Mouse (Mus musculus) heart, postnatal 4 days (tissue): Measurements from ENCODE around the gene Slco2b1. TPM values are rescaled to one million over a fixed set of nuclear protein-coding genes. Genes with fewer than 3 reads are reported as not detected.

Source experiments
- DNase-seq: peaks from one replicate; pipeline ENCODE4 v3.0.0; 2021
- total RNA-seq, 2 experiments: library from RNA; stranded (reverse); gene quantifications; 2 replicates each; pipeline ENCODE4 v1.2.3; 2021

Slco2b1 gene
- total RNA-seq, 2 experiments from 2014 or later, result 4.0 to 4.2 TPM

DNA sequence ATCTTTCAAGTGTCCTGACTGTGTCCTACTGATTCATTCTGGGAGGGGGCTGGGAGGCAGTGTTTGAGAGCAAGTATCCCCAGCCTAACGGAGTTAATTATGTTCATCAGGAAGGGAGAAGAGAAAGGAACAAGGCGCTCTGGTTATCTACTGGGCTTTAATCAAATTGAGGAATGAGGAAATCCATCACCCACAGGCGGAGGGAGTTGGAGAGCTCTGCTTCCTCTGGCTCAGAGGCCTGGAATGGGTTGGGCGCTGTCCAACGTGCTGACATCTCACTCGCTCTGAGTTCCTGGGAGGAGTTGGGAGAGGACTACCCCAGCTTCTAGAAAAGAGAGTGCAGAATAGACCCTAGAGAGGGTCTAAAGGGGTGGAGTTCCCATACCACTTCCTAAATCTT lies 62.5 kb downstream of the Slco2b1 start:
- peak; percentile 86 for DNase-seq

DNA sequence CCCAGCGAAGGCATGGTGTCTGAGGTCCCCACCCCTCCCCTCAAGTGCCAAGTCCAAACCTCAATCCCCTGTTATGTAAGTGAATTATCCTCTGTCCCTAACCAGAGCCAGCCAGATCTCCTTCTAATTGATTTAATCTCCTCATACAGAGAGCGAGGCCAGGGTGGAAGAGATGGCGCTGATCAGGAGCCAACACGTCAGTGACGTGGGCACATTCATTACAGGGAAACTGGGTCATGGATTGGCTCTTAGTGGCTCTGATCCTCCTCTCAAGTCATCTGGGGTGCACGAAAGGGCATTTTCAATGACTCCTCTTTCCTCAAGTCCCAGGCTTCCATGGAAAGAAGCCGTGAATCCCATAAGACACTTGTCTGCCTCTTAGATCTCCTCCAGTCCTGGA lies 66.4 kb downstream of the Slco2b1 start:
- no peak for DNase-seq

- no peak for DNase-seq
Observed at GRCm38 (mm10) chr7:99642078-99642477, 69.1 kb downstream of the Slco2b1 start.

- peak; percentile 45 for DNase-seq
Observed at GRCm38 (mm10) chr7:99641245-99641644, 69.9 kb downstream of the Slco2b1 start.

DNA sequence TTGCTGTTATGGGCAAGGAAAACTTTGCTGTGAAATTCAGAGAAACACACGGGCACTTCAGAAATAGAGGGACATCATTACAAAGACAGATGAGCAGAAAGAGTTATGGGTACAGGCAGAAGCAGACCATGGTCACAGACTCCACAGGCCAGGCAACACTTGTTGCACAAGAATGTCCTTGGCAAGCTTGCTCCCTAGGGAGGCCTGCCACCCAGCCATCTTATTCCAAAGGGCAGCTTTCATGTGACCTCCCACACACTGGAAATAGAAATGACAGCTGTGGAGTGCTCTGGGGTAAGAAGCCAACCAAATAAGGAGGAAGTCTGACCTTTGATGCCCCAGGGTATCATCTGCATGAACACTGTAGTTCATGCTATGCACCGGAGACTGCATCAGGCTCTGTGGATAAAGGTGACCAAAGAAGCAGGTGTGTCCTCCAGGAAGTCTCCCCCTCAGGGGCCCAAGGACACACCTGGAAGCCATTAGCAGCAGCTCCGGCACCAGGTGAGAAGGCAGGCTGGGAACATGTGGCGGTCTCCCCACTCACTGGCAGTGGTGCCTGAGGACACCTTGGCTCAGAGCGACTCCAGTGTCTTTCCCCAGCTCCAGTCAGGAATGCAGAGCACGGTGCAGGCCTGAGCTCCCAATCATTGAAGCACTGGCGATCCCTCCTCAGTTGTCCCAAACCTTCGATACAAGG lies 77.0 kb downstream of the Slco2b1 start:
- no peak for DNase-seq

- DNase-seq, result no peak
Observed at GRCm38 (mm10) chr7:99632286-99632685, 78.9 kb downstream of the Slco2b1 start.

- no peak for DNase-seq
Observed at GRCm38 (mm10) chr7:99627366-99627765, 83.8 kb downstream of the Slco2b1 start.

DNA sequence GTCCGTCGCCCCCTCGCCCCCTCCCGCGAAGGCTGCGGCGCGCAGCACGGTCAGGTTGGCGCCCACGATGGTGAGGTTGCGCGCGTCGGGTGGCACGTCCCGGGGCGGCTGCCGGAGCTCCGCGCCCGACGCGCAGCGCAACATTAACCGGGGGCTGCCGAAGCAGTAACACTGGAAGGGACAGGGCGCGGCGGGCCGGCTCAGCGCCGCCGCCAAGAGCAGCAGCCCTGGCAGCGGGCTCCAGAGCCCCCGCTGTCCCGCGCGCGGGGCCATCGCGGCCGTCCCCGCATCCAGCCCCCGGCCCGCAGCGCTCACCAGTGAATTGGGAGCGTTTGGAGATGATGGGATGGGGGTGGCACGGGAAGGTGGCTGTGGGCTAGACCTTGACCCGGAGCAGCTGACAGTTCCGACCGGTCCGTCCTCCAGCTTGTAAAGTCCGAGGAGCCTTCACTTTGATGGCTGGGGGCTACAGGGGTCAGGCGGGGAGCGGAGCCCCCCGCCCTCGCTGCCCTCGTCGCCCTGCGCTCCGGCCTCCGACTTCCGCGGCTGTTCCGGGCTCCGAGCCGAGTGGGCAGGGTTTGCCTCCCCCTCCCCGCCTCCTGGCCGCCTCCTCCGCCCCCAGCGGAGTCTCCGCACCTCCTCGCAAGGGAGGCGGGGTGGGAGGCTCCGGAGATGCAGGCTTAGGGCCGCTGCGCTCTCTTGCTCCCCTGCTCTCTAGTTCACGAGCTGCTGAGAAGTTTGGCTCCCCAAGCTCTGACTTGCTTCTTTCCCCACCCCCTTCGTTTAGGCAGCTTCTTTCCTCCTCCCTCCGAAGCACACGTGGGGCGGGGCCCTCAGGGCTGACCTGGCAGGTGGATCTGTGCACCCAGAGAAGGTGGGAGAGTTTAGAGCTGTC lies 84.5 kb downstream of the Slco2b1 start, which contains the start of gene Tpbgl:
TSS of gene Tpbgl (minus strand) at position 728 of the 895 bp plus-strand sequence.
- peak; percentile 63 for DNase-seq

- DNase-seq, result peak; percentile 93
Observed at GRCm38 (mm10) chr7:99625722-99626375, 85.3 kb downstream of the Slco2b1 start.

GRCm38 (mm10) chr7:99618860-99619259 lies 92.3 kb downstream of the Slco2b1 start:
- peak; percentile 41 for DNase-seq

GRCm38 (mm10) chr7:99618264-99618663 lies 92.9 kb downstream of the Slco2b1 start:
- DNase-seq, result no peak

Other genes starting within 250 kb of the Slco2b1 start
- gene Klhl35, start 245.3 kb downstream of the Slco2b1 start, total RNA-seq, result 1 to 10 TPM; 1.3 to 1.4 TPM
- 100 to 1,000 TPM; 440 to 487 TPM for gene Rps3, start 227.6 kb downstream of the Slco2b1 start, total RNA-seq
- gene Arrb1, start 175.9 kb downstream of the Slco2b1 start, total RNA-seq, result 10 to 100 TPM; 31.0 to 32.5 TPM
- gene Tpbgl, start 84.2 kb downstream of the Slco2b1 start, total RNA-seq, result 1 to 10 TPM; 3.4 to 4.7 TPM
- gene Olfr520, start 18.9 kb upstream of the Slco2b1 start, total RNA-seq, result not detected
- not detected for gene Olfr521, start 52.2 kb upstream of the Slco2b1 start, total RNA-seq
- 1 to 10 TPM; 3.1 to 3.6 TPM for gene Neu3, start 117.1 kb upstream of the Slco2b1 start, total RNA-seq
- under 1 TPM; 0.17 to 0.20 TPM for gene Xrra1, start 147.8 kb upstream of the Slco2b1 start, total RNA-seq
- 10 to 100 TPM; 64.0 to 68.1 TPM for gene Spcs2, start 152.1 kb upstream of the Slco2b1 start, total RNA-seq